10 mouse cellular contexts compared by ENCODE assay signal in the genomic region with DNA sequence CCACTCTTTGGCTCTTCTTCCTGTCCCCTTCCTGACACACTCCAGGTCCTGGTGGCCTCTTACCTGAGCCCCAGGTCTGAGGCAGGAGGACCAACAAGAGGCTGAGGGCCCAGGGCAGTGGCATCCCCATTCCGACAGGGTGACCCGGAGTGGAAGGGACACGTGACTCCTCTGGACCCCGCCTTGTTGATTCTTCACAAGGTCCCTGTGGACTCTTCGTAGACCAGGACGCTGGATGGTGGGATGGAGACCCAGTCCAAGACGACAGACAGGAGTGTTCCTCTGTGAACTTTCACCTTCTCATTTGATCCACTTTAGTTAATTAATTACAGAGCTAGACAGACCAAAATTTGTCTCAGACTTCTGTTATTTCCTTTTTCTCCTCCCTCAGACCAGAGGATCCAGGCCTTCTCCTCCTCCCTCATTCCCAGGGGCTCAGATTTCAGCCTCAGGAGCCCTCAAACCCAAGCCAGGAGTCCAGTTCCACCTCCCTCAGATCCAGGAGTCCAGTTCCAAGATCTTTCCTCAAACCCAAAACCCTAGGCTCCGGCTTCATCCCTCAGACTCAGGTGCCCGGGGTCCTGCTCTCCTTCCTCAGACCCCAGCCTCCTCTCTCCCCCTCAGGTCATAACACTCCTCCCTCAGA. TPM values are rescaled to one million over a fixed set of nuclear protein-coding genes. Genes with fewer than 3 reads are reported as not detected.
A peak's percentile ranks its signal among the peaks of the same experiment; 100 is the strongest.
DNase-seq lines count a peak whose midpoint lies in the region; ATAC-seq and TF ChIP-seq lines count a peak whose summit lies in the region.
"Had no signal": no experiment of that assay in that cellular context is flagged by ENCODE, and none has a peak within 500 bp of the region (broad histone marks: within the 10 kb centered on the region; RNA-seq: fewer than 3 reads in every experiment).

No protein-coding gene starts in this region.

- peak overlapping the region; percentile 60 for H3K4me2 ChIP-seq in kidney, embryonic 15.5 days
- H3K4me2 ChIP-seq in midbrain, postnatal 0 days (ENCODE audit: low read depth, low read length, poor library complexity, severe bottlenecking): peak overlapping the region; percentile 22; the same call in 1 of the 2 replicates

- peak overlapping the region; percentile 45 for H3K9ac ChIP-seq in kidney, embryonic 15.5 days
- H3K9ac ChIP-seq in midbrain, postnatal 0 days (replicated peaks; ENCODE audit: low read length, poor library complexity, severe bottlenecking): no peak overlapping the region

- no peak for DNase-seq in layer of hippocampus, adult 2 months (ENCODE audit: low spot score in 2 of 2)
- no peak for DNase-seq in layer of hippocampus, postnatal 36 days
- DNase-seq in fibroblast of lung, adult 2 months (ENCODE audit: low read depth): peak; percentile 49
- DNase-seq in midbrain, postnatal 0 days (ENCODE audit: low spot score): no peak
- no peak for DNase-seq in MN1 (ENCODE audit: low spot score)
- DNase-seq in layer of hippocampus, adult 9-10 months (ENCODE audit: low spot score): no peak
- DNase-seq in cerebellum, postnatal 4 days (ENCODE audit: low spot score in 2 of 2): no peak

- ATAC-seq in kidney, embryonic 15.5 days (replicated peaks; ENCODE audit: low FRiP score): peak; percentile 57
- no peak for ATAC-seq in midbrain, postnatal 0 days (ENCODE audit: low FRiP score)

- WGBS in kidney, embryonic 15.5 days: 23% methylated on average over 9 of the region's 9 CpGs
- WGBS in midbrain, postnatal 0 days: 87% methylated on average over 9 of the region's 9 CpGs

- no peaks in the 10 kb centered on the region for H3K27me3 ChIP-seq in kidney, embryonic 15.5 days
- H3K27me3 ChIP-seq in midbrain, postnatal 0 days (ENCODE audit: insufficient read depth, low read length): no peaks in the 10 kb centered on the region
- H3K27me3 ChIP-seq: Patski had no signal

- H3K4me1 ChIP-seq in kidney, embryonic 15.5 days: peaks cover 38% of the 10 kb centered on the region
- no peaks in the 10 kb centered on the region for H3K4me1 ChIP-seq in midbrain, postnatal 0 days (ENCODE audit: insufficient read depth, low read length)

- H3K9me3 ChIP-seq in kidney, embryonic 15.5 days (replicated peaks): no peaks in the 10 kb centered on the region
- H3K9me3 ChIP-seq in midbrain, postnatal 0 days (ENCODE audit: low read length): no peaks in the 10 kb centered on the region

- H3K27ac ChIP-seq in layer of hippocampus, adult 2 months: peak overlapping the region; percentile 81
- H3K27ac ChIP-seq in kidney, embryonic 15.5 days: peak overlapping the region; percentile 95
- H3K27ac ChIP-seq in midbrain, postnatal 0 days (ENCODE audit: low read depth, low read length): 0 out of 2 replicates have a peak overlapping the region, but pooled peaks have one; percentile 38

- H3K36me3 ChIP-seq in kidney, embryonic 15.5 days: peaks cover 8% of the 10 kb centered on the region; the same call in 1 of the 2 replicates
- no peaks in the 10 kb centered on the region for H3K36me3 ChIP-seq in midbrain, postnatal 0 days (ENCODE audit: insufficient read depth, low read length)

- TF ChIP-seq CTCF in layer of hippocampus, adult 2 months (conservative IDR thresholded peaks at IDR 0.05): no peak
- TF ChIP-seq CTCF in midbrain, postnatal 0 days (IDR thresholded peaks at IDR 0.05): no peak

- peak overlapping the region; percentile 46 for H3K4me3 ChIP-seq in layer of hippocampus, adult 2 months
- H3K4me3 ChIP-seq in kidney, embryonic 15.5 days (replicated peaks): peak overlapping the region; percentile 43
- H3K4me3 ChIP-seq in midbrain, postnatal 0 days (ENCODE audit: low read depth, low read length): no peak overlapping the region; the same call in 1 of the 2 replicates

RNA-seq across cellular contexts. Expression of a gene that starts 0.6 kb away (rescaled TPM):
- total RNA-seq in layer of hippocampus, adult 2 months (2021): 10 to 100 TPM; 17.8 to 19.0 TPM
- 10 to 100 TPM; 16.7 to 18.5 TPM for total RNA-seq in layer of hippocampus, postnatal 36 days (2021)
- polyA plus RNA-seq in kidney, embryonic 15.5 days (2015; fragmentation: Nextera tagmentation; extraction: Ambion mirVana): 78.0 and 93.5 TPM in 2 replicates
- 27.2 and 30.5 TPM in 2 replicates for total RNA-seq in midbrain, postnatal 0 days (2014; rRNA removed)
- polyA plus RNA-seq in midbrain, postnatal 0 days (2015; fragmentation: Nextera tagmentation; extraction: Ambion mirVana): 36.4 and 44.5 TPM in 2 replicates

RNA-seq across cellular contexts. Expression of a gene that starts 11.0 kb away (rescaled TPM):
- total RNA-seq in layer of hippocampus, adult 2 months (2021): 10 to 100 TPM in 1 of 2 experiments, 1 to 10 TPM in 1; 7.5 to 11.7 TPM
- total RNA-seq in layer of hippocampus, postnatal 36 days (2021): 1 to 10 TPM; 6.2 to 6.9 TPM
- polyA plus RNA-seq in kidney, embryonic 15.5 days (2015; fragmentation: Nextera tagmentation; extraction: Ambion mirVana): 322 and 362 TPM in 2 replicates
- 24.2 and 29.5 TPM in 2 replicates for total RNA-seq in midbrain, postnatal 0 days (2014; rRNA removed)
- 31.9 and 33.6 TPM in 2 replicates for polyA plus RNA-seq in midbrain, postnatal 0 days (2015; fragmentation: Nextera tagmentation; extraction: Ambion mirVana)

RNA-seq across cellular contexts. Expression of a gene that starts 21.2 kb away (rescaled TPM):
- total RNA-seq in layer of hippocampus, adult 2 months (2021): 100 to 1,000 TPM; 436 to 442 TPM
- 100 to 1,000 TPM; 408 to 432 TPM for total RNA-seq in layer of hippocampus, postnatal 36 days (2021)
- polyA plus RNA-seq in kidney, embryonic 15.5 days (2015; fragmentation: Nextera tagmentation; extraction: Ambion mirVana): 1,536 and 1,655 TPM in 2 replicates
- 1,069 and 1,136 TPM in 2 replicates for total RNA-seq in midbrain, postnatal 0 days (2014; rRNA removed)
- polyA plus RNA-seq in midbrain, postnatal 0 days (2015; fragmentation: Nextera tagmentation; extraction: Ambion mirVana): 671 and 697 TPM in 2 replicates

RNA-seq across cellular contexts. Expression of a gene that starts 25.5 kb away (rescaled TPM):
- 100 to 1,000 TPM; 808 to 856 TPM for total RNA-seq in layer of hippocampus, adult 2 months (2021)
- total RNA-seq in layer of hippocampus, postnatal 36 days (2021): 100 to 1,000 TPM; 788 to 817 TPM
- 1,248 and 1,360 TPM in 2 replicates for polyA plus RNA-seq in kidney, embryonic 15.5 days (2015; fragmentation: Nextera tagmentation; extraction: Ambion mirVana)
- total RNA-seq in midbrain, postnatal 0 days (2014; rRNA removed): 1,048 and 1,621 TPM in 2 replicates
- polyA plus RNA-seq in midbrain, postnatal 0 days (2015; fragmentation: Nextera tagmentation; extraction: Ambion mirVana): 667 and 701 TPM in 2 replicates

RNA-seq across cellular contexts. Expression of a gene that starts 33.0 kb away (rescaled TPM):
- total RNA-seq in layer of hippocampus, adult 2 months (2021): not detected
- under 1 TPM in 1 of 2 experiments, not detected in 1; 0.50 TPM for total RNA-seq in layer of hippocampus, postnatal 36 days (2021)
- 0.44 TPM in 1 of 2 replicates, not detected in the other for polyA plus RNA-seq in kidney, embryonic 15.5 days (2015; fragmentation: Nextera tagmentation; extraction: Ambion mirVana)
- 2.0 TPM in 1 of 2 replicates, not detected in the other for total RNA-seq in midbrain, postnatal 0 days (2014; rRNA removed)
- 0.39 TPM in 1 of 2 replicates, not detected in the other for polyA plus RNA-seq in midbrain, postnatal 0 days (2015; fragmentation: Nextera tagmentation; extraction: Ambion mirVana)
- total RNA-seq: heart, postnatal 10 days had no signal
- polyA plus RNA-seq: Patski had no signal

Comparison
In these comparisons a context has a peak if more than half of its experiments do, and no peak if none do; other contexts are left out.
1. H3K27ac ChIP-seq: peak in every context shown above with its lines; median percentile 95 in kidney, embryonic 15.5 days; 81 in layer of hippocampus, adult 2 months; 38 in midbrain, postnatal 0 days.